Mouse (Mus musculus) liver, embryonic 16.5 days (tissue): ENCODE data around the gene Cyct. TPM values are rescaled to one million over a fixed set of nuclear protein-coding genes. Genes with fewer than 3 reads are reported as not detected.

Experiments used
- ATAC-seq: fragments of 200-750 bp; cut with Nextera tagmentation; 2 replicates; pipeline ENCODE4 v1.8.0; 2017; ENCODE audit warnings: low read depth, mild to moderate bottlenecking, moderate number of reproducible peaks, moderate library complexity
- H3K27ac ChIP-seq: fragments of 300-500 bp; sonication (generic); 2 replicates; pipeline ENCODE4 v1.5.1; 2014; ENCODE audit warnings: mild to moderate bottlenecking, low read length
- H3K27me3 ChIP-seq: fragments of 300-500 bp; sonication (generic); 2 replicates; pipeline ENCODE4 v1.6.1; 2014; ENCODE audit warnings: low read depth, low read length, mixed read lengths; ENCODE audit not compliant: control insufficient read depth, insufficient read depth
- H3K36me3 ChIP-seq: fragments of 300-500 bp; sonication (generic); 2 replicates; pipeline ENCODE4 v1.6.1; 2014; ENCODE audit warnings: mild to moderate bottlenecking; ENCODE audit not compliant: control insufficient read depth, insufficient read depth
- H3K4me1 ChIP-seq: fragments of 300-500 bp; sonication (generic); 2 replicates; pipeline ENCODE4 v1.6.1; 2014; ENCODE audit warnings: low read depth, low read length, mixed read lengths; ENCODE audit not compliant: control insufficient read depth
- H3K4me2 ChIP-seq: fragments of 300-500 bp; sonication (generic); 2 replicates; pipeline ENCODE4 v1.6.1; 2014; ENCODE audit warnings: low read depth, low read length, mixed read lengths
- H3K4me3 ChIP-seq: fragments of 300-500 bp; sonication (generic); 2 replicates; pipeline ENCODE4 v1.5.1; 2014; ENCODE audit warnings: low read depth, mild to moderate bottlenecking, low read length
- H3K9ac ChIP-seq: fragments of 300-500 bp; sonication (generic); 2 replicates; pipeline ENCODE4 v1.6.1; 2014; ENCODE audit warnings: low read depth, low read length
- H3K9me3 ChIP-seq: fragments of 300-500 bp; sonication (generic); replicated peaks from 2 replicates; pipeline ENCODE4 v1.6.1; 2016; ENCODE audit warnings: low read length; ENCODE audit not compliant: control insufficient read depth
- WGBS: fragments of 180-500 bp; shearing (Covaris S2); extraction: QIAGEN DNeasy Blood & Tissue Kit; methylation state at CpG from one replicate; pipeline ENCODE4 v1.1.7; 2014; ENCODE audit not compliant: insufficient replicate concordance; 5-methylcytosine and 5-hydroxymethylcytosine counted together
- microRNA-seq: library from miRNA; unstranded; fragments of <30 nt; microRNA quantifications from one replicate; pipeline ENCODE4, GENCODE M21; 2016
- polyA plus RNA-seq: library from polyadenylated mRNA; unstranded; fragments of >200 nt; fragmentation: Nextera tagmentation; extraction: Ambion mirVana; gene quantifications from 2 replicates; pipeline ENCODE4 v1.2.1, GENCODE M21; 2015

The Cyct gene
- polyA plus RNA-seq, 1 experiment from 2014 or later, result not detected

DNA sequence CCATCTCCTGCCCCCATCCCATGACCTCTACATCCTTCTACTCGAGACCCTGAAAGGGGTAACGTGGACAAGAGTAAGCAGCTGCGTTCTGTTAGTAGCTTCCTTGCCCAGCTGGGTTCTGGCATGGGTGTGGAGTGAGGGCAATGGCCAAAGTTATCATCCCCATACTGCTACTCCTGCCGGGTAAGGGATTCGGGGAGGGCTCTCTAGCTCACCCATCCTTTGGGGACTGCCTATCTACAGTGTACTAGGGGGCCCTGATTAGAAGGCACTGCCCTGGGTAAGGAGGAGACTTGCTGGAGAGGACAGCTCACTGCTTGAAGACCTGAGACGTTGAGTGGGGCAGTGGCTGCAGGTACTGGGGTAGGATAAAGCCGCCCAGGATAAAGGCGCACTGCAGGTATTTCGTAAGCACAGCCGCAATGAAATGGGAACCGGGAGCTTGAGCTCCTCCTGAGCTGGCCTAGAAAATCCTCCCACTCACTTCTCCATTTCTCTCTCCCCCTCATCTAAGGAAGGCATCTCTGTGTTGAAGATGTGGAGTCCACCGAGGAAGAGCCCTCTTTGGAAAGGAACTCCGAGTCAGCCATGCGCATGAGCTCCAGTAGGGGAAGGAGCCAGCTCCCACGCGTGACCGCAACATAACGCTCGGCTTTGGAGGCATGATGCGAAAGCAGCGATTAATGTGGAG is 36.9 kb downstream of the Cyct start:
- ATAC-seq, result no peak
- 74% methylated on average over 21 of the region's 21 CpGs for WGBS
- H3K36me3 ChIP-seq, result no peaks in the 10 kb centered on the region
- no peak overlapping the region for H3K27ac ChIP-seq
- no peaks in the 10 kb centered on the region for H3K9me3 ChIP-seq
- H3K9ac ChIP-seq, result no peak overlapping the region
- H3K4me3 ChIP-seq, result no peak overlapping the region
- no peaks in the 10 kb centered on the region for H3K27me3 ChIP-seq
- no peaks in the 10 kb centered on the region; the same call in 1 of the 2 replicates for H3K4me1 ChIP-seq
- H3K4me2 ChIP-seq, result no peak overlapping the region

- Histone ChIP-seq H3K9ac (no peak overlapping the region), H3K4me2 (no peak overlapping the region), H3K4me1 (no peaks in the 10 kb centered on the region; the same call in 1 of the 2 replicates), H3K27ac (no peak overlapping the region), H3K4me3 (no peak overlapping the region), H3K27me3 (no peaks in the 10 kb centered on the region), H3K36me3 (no peaks in the 10 kb centered on the region), H3K9me3 (no peaks in the 10 kb centered on the region)
- ATAC-seq, result peak; percentile 66
- 37% methylated on average over 6 of the region's 6 CpGs for WGBS
Observed at GRCm38 (mm10) chr2:76320336-76320735, 39.9 kb downstream of the Cyct start.

DNA sequence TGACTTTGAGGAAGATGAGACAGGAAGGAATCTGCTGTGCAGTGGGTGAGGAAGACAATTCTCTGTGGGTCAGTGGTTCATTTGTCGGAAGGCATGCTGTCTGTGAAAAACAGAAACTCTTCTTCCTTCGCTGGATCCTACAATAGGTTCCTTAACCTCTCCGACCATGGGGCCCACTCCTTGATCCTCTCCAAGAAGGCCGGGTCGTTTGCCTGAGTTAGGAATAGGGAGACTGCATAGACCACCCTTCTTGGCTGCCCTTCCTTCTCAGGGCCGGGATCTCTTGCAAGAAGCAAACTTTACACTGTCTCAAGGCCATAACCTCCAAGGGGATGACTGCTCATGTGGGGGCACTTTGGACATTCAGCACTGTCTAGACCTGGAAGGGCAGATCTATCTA is 41.0 kb downstream of the Cyct start:
- Histone ChIP-seq H3K4me1 (no peaks in the 10 kb centered on the region; the same call in 1 of the 2 replicates), H3K4me3 (no peak overlapping the region), H3K9ac (no peak overlapping the region), H3K27me3 (no peaks in the 10 kb centered on the region), H3K36me3 (no peaks in the 10 kb centered on the region), H3K4me2 (no peak overlapping the region), H3K9me3 (no peaks in the 10 kb centered on the region), H3K27ac (no peak overlapping the region)
- no peak for ATAC-seq
- 75% methylated on average over 6 of the region's 6 CpGs for WGBS

Small RNAs within 50 kb of the gene (microRNA-seq; reads per million reads assigned to microRNA genes)
- gene Gm44337, result not detected

Other genes starting within 250 kb of the Cyct start
- 0.04 and 0.05 TPM in 2 replicates for gene Pde11a, start 21.7 kb downstream of the Cyct start, polyA plus RNA-seq
- gene Rbm45, start 9.5 kb upstream of the Cyct start, polyA plus RNA-seq, result 4.9 and 5.1 TPM in 2 replicates
- 0.38 and 0.40 TPM in 2 replicates for gene Osbpl6, start 46.1 kb upstream of the Cyct start, polyA plus RNA-seq